Mouse (Mus musculus) bone marrow, adult 2 months (tissue): ENCODE results near the gene Fam129b. TPM values are rescaled to one million over a fixed set of nuclear protein-coding genes. Genes with fewer than 3 reads are reported as not detected.
"Not testable (repeated sequence)": the region's sequence is repeated elsewhere in the genome, so short reads cannot be mapped to it uniquely, and the experiment has no call there.

Experiments used
- H3K27ac ChIP-seq: fragments of 200-500 bp; 2 replicates; pipeline ENCODE4 v1.5.1; 2012; ENCODE audit warnings: low read depth, mild to moderate bottlenecking, control low read depth, inconsistent platforms, low read length; ENCODE audit not compliant: control insufficient read depth, poor library complexity, insufficient read depth
- H3K4me1 ChIP-seq: fragments of 200-500 bp; 2 replicates; pipeline ENCODE4 v1.6.1; 2011; ENCODE audit warnings: low read length; ENCODE audit not compliant: control insufficient read depth, insufficient read depth
- H3K4me3 ChIP-seq: fragments of 200-500 bp; replicated peaks from 2 replicates; pipeline ENCODE3; 2011; ENCODE audit warnings: mild to moderate bottlenecking, low read depth, low read length, control low read depth; ENCODE audit not compliant: control insufficient read depth
- CTCF ChIP-seq: fragments of 200-500 bp; IDR thresholded peaks from 2 replicates; pipeline ENCODE4 v1.5.1; 2011; ENCODE audit warnings: low read length, control low read depth; ENCODE audit not compliant: control insufficient read depth, insufficient read depth
- POLR2A ChIP-seq: fragments of 200-500 bp; IDR thresholded peaks from 2 replicates; pipeline ENCODE4 v1.6.1; 2011; ENCODE audit warnings: low read depth, mild to moderate bottlenecking, control low read depth, low read length, borderline replicate concordance; ENCODE audit not compliant: control insufficient read depth
- WGBS: fragments of 180-500 bp; shearing (Covaris S2); methylation state at CpG from one replicate; pipeline ENCODE4 v1.1.7; 2018; 5-methylcytosine and 5-hydroxymethylcytosine counted together
- polyA plus RNA-seq: library from polyadenylated mRNA; stranded (reverse); fragments of >200 nt; gene quantifications from 2 replicates; pipeline ENCODE4 v1.2.4, GENCODE M21; 2011; ENCODE audit warnings: low replicate concordance; ENCODE audit not compliant: missing spikeins, insufficient read depth, insufficient read length

Gene Fam129b
- polyA plus RNA-seq, 1 experiment = 9.9 TPM

- Histone ChIP-seq H3K4me3 (peak overlapping the region; percentile 31), H3K4me1 (no peaks in the 10 kb centered on the region), H3K27ac (no peak overlapping the region)
- 7% methylated on average over 12 of the region's 12 CpGs for WGBS
- TF ChIP-seq CTCF = no peak
- TF ChIP-seq POLR2A = no peak
Observed at GRCm38 (mm10) chr2:32845572-32846100, 30.3 kb upstream of the Fam129b start.

GRCm38 (mm10) chr2:32846101-32846804 lies 29.7 kb upstream of the Fam129b start:
- TF ChIP-seq POLR2A = no peak
- TF ChIP-seq CTCF = no peak
- Histone ChIP-seq H3K4me1 (no peaks in the 10 kb centered on the region), H3K27ac (peak overlapping the region; percentile 56), H3K4me3 (peak overlapping the region; percentile 81)
- under 1% methylated on average over 33 of the region's 33 CpGs for WGBS

- Histone ChIP-seq H3K4me3 (peak within 1 kb of the TSS; percentile 81), H3K4me1 (no peaks in the 10 kb centered on the region), H3K27ac (peak within 1 kb of the TSS; percentile 56)
- TF ChIP-seq POLR2A (peak; percentile 15; the same call in 1 of the 2 replicates), CTCF (no peak)
- WGBS = under 1% methylated on average over 66 of the region's 78 CpGs
Observed at GRCm38 (mm10) chr2:32846805-32847467, 29.0 kb upstream of the Fam129b start, which contains the start of gene Stxbp1. Gene Stxbp1 (minus strand): TSS chr2:32847245.

GRCm38 (mm10) chr2:32847468-32847821 lies 28.5 kb upstream of the Fam129b start:
- peak overlapping the region; percentile 33 for H3K4me3 ChIP-seq
- no peak for TF ChIP-seq CTCF
- no peak for TF ChIP-seq POLR2A
- WGBS = 56% methylated on average over 6 of the region's 6 CpGs
- H3K27ac ChIP-seq = no peak overlapping the region
- no peaks in the 10 kb centered on the region for H3K4me1 ChIP-seq

- H3K4me3 ChIP-seq = no peak overlapping the region
Observed at GRCm38 (mm10) chr2:32852156-32852555, 23.8 kb upstream of the Fam129b start.

GRCm38 (mm10) chr2:32853716-32854115 lies 22.2 kb upstream of the Fam129b start:
- H3K27ac ChIP-seq, H3K4me1 ChIP-seq, H3K4me3 ChIP-seq: not testable (repeated sequence)
- WGBS = 65% methylated on average over 4 of the region's 4 CpGs

More at GRCm38 (mm10) chr2:32852156-32852555, 23.8 kb upstream of the Fam129b start:
- Histone ChIP-seq H3K4me1 (no peaks in the 10 kb centered on the region), H3K27ac (no peak overlapping the region)
- TF ChIP-seq POLR2A (no peak), CTCF (peak; percentile 31; the same call in 1 of the 2 replicates)
- 11% methylated on average over 20 of the region's 20 CpGs for WGBS

- TF ChIP-seq CTCF (peak; percentile 96), POLR2A (no peak)
- Histone ChIP-seq H3K4me1 (no peaks in the 10 kb centered on the region), H3K4me3 (no peak overlapping the region), H3K27ac (no peak overlapping the region)
- WGBS = 5% methylated on average over 8 of the region's 8 CpGs
Observed at GRCm38 (mm10) chr2:32854206-32854605, 21.7 kb upstream of the Fam129b start.

GRCm38 (mm10) chr2:32855046-32855785 lies 20.7 kb upstream of the Fam129b start:
- Histone ChIP-seq H3K27ac (no peak overlapping the region), H3K4me3 (no peak overlapping the region), H3K4me1 (no peaks in the 10 kb centered on the region)
- 61% methylated on average over 7 of the region's 7 CpGs for WGBS
- TF ChIP-seq POLR2A (no peak), CTCF (no peak)
